Mouse (Mus musculus): Measurements from ENCODE around the gene Olfr427.
"Not testable (repeated sequence)": the region's sequence is repeated elsewhere in the genome, so short reads cannot be mapped to it uniquely, and the experiment has no call there.

Gene Olfr427

GRCm38 (mm10) chr1:174096591-174096990, at the start of gene Olfr427:
Gene Olfr427, plus strand, starts transcription at chr1:174096891.
- no peak for DNase-seq (ENCODE audit: low spot score in 2 of 2)

- not testable (repeated sequence) for DNase-seq (ENCODE audit: low spot score in 2 of 2)
These were observed 48.5 kb upstream of the Olfr427 start for GRCm38 (mm10) chr1:174048227-174048626.

DNA sequence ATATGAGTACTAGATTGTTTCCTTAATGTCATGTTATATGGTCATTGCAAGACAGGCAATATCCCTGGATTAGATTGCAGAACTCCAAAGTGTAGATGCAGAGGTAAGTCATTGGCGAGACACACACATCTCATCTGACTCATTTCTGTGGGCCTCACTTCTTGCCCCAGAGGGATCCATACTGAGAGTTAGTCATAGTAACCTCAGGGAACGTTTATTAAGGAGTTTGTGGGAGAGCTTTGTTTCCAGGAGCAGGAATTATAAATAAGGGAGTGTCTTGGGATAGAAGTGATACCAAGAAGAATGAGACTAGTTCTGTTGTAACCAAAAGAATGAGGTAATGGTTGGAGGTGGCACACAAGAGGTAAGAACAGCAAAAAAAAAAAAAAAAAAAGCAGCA, 47.8 kb upstream of the Olfr427 start, which contains the start of gene Olfr432:
TSS of gene Olfr432 (plus strand) at position 313 of the 400 bp plus-strand sequence.
- no peak for DNase-seq (ENCODE audit: low spot score in 2 of 2)

- not testable (repeated sequence) for DNase-seq (ENCODE audit: low spot score in 2 of 2)
These were observed 47.3 kb upstream of the Olfr427 start for GRCm38 (mm10) chr1:174049357-174049756.

DNA sequence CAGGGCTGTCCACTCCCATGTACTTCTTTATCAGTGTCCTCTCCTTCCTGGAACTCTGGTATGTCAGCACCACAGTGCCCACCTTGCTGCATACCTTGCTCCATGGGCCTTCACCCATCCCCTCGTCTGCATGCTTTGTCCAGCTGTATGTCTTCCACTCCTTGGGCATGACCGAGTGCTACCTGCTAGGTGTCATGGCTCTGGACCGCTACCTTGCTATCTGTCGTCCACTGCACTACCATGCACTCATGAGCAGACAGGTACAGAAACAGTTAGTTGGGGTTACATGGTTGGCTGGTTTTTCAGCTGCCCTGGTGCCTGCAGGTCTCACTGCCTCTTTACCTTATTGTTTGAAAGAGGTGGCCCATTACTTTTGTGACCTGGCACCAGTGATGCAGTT, 46.2 kb upstream of the Olfr427 start:
- no peak for DNase-seq (ENCODE audit: low spot score in 2 of 2)

DNA sequence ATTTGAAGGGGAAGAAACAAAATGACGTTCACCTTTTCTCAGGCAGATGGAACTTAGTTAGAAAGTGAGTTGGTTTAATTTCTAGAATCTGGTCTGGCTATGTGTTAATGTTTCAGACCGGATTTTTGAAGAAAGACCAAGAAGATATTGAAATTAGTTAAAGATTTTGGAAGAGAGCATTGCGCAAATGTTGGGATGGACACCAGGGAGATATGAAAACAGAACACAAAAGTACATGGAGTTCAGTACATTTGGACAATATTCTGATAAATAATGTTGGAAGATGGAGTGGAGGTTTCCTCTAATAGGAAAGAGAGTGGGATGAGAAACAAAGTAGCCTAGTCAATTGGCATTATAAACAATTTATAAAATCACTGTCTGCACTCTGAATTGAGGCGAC, 45.2 kb upstream of the Olfr427 start:
- no peak for DNase-seq (ENCODE audit: low spot score in 2 of 2)

DNA sequence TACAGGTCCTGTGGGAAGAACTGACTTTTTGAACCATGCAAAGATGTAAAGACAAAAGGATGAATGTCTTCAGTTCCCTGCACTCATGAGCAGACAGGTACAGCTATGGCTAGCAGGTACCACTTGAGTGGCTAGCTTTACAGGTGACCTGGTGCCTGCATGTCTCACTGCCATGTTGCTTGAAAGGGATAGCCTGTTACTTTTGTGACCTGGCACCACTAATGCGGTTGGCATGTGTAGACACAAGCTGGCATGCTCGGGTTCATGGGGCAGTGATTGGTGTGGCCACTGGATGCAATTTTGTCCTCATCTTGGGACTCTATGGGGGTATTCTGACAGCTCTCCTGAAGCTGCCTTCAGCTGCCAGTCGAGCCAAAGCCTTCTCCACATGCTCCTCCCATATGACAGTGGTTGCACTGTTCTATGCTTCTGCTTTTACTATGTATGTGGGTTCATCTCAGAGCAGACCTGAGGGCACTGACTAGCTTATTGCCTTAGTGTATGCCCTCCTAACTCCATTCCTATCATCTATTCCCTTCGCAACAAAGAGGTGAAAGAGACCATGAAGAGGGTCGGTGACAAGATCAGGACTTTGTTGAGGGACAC, 44.7 kb upstream of the Olfr427 start:
- DNase-seq (ENCODE audit: low spot score in 2 of 2), result no peak

- DNase-seq (ENCODE audit: low spot score in 2 of 2), result no peak
These were observed 43.7 kb upstream of the Olfr427 start for GRCm38 (mm10) chr1:174052981-174053380.

- DNase-seq (ENCODE audit: low spot score in 2 of 2), result no peak
These were observed 41.4 kb upstream of the Olfr427 start for GRCm38 (mm10) chr1:174055248-174055647.

DNA sequence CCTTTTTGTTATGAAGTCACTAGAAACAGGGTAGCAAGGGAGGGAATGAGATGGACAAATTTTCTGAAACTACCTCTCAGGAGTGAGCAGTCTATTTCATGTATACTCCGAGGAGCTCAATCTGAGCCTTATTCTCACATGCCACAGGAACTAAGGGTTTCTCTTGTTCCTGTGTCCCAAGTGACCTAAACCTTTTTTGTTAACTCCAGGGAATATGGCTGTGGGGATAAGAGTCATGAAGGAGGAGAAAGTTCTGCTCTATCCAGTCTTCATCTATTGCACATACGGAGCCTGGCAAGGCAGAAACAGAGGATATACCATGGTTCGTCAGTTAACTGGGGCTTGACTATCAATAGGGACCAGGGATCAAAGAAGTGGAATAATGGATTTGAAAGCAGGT, 30.4 kb upstream of the Olfr427 start, which contains the start of gene Olfr430:
TSS of gene Olfr430 (plus strand) at position 301 of the 400 bp plus-strand sequence.
- no peak for DNase-seq (ENCODE audit: low spot score in 2 of 2)

GRCm38 (mm10) chr1:174084031-174084430, 12.7 kb upstream of the Olfr427 start, which contains the start of gene Olfr429:
Gene Olfr429, plus strand, starts transcription at chr1:174084331.
- DNase-seq (ENCODE audit: low spot score in 2 of 2), result no peak

- no peak for DNase-seq (ENCODE audit: low spot score in 2 of 2)
These were observed 7.0 kb downstream of the Olfr427 start for GRCm38 (mm10) chr1:174103735-174104134.

DNA sequence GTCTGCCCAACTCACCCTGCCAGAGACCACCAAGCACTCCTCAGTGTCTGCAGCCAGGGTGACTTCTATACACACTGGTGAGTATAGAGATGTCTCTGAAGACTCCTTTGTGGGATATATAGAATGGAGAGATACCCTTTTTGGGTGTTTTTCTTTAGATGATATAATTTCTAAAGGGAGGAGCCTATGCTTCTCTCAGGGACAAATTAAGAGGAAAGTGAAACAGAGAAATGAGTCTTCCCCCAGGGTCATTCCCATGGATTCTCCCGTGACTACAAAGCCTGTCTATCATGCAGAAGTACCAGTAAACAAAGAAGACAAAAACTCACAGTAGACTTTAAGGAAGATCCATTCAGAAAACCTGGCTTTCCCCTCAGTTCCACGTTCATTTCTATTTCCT, 24.4 kb downstream of the Olfr427 start, which contains the start of gene Olfr231:
TSS of gene Olfr231 (minus strand) at position 101 of the 400 bp plus-strand sequence.
- no peak for DNase-seq (ENCODE audit: low spot score in 2 of 2)

DNA sequence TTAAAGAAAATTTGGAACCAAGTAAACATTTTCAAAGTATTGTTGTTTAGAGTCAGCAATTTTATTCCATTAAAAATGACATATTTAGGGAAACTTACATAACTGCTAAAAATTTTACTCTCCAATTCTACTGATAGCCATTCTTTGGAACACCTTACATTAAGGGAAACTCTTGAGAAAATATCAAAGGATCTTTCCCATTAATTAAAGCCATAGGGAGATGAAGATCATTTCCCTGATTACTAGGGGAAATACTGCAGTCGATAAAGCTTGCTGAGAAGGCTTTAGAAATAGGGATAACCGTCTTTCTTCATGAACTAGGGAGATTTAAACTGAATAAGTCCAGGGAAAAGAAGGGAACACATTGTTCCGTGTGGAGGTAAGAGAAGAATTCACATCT, 34.5 kb downstream of the Olfr427 start, which contains the start of gene Olfr424:
TSS of gene Olfr424 (plus strand) at position 301 of the 400 bp plus-strand sequence.
- DNase-seq (ENCODE audit: low spot score in 2 of 2), result no peak

- no peak for DNase-seq (ENCODE audit: low spot score in 2 of 2)
These were observed 35.3 kb downstream of the Olfr427 start for GRCm38 (mm10) chr1:174131999-174132398.

DNA sequence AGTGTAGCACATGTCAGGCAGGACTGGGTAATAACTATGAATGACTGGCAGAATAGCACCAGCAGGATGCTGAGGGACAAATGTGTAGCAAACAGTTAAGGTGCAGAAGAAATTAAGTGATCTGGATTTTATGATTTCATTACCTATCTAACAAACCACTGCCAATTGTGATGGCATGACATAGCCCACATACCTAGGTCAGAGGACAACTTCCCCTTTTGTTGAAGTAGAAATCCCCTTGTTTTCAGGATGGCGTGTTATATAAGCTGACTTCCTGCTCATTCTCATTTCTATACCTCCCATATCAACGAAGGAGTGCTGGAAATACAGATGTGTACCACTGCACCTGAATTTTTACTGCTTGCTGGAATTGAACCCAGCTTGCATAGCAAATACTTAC, 44.7 kb downstream of the Olfr427 start:
- DNase-seq (ENCODE audit: low spot score in 2 of 2), result no peak

DNA sequence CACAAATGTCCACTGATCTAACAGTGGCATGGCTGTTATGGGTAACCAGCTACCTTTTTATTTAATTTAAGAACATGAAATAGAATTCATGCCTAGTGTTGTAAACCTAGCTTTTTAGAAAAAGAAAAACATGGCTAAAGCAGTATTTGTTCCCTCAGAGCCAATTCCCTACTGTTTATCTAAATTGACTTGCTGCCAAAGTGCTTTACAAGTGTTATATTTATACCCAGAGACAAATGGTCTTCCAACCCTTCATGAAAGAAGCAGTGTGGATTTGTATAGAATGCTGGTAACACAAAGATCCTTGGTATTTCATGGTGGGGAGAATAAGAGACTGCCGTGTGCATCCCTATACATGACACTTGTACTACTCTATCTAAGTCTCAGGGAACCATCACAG, 50.0 kb downstream of the Olfr427 start:
- no peak for DNase-seq (ENCODE audit: low spot score in 2 of 2)

- no peak for DNase-seq (ENCODE audit: low spot score in 2 of 2)
These were observed 52.6 kb downstream of the Olfr427 start for GRCm38 (mm10) chr1:174149289-174149688.
